Mouse (Mus musculus): Measurements from ENCODE around the gene Atp2a2.
"Not testable (repeated sequence)": the region's sequence is repeated elsewhere in the genome, so short reads cannot be mapped to it uniquely, and the experiment has no call there.

The Atp2a2 gene

GRCm38 (mm10) chr5:122500141-122500540 is 1.9 kb downstream of the Atp2a2 start:
- peak in 1 of 2 experiments; percentile 55 for DNase-seq (ENCODE audit: inconsistent age in 2 of 2, low spot score in 1 of 2)

GRCm38 (mm10) chr5:122498046-122498445 is 4.0 kb downstream of the Atp2a2 start:
- DNase-seq (ENCODE audit: inconsistent age in 2 of 2, low spot score in 1 of 2) = peak in 1 of 2 experiments; percentile 68

GRCm38 (mm10) chr5:122496990-122497389 is 5.0 kb downstream of the Atp2a2 start:
- DNase-seq (ENCODE audit: inconsistent age in 2 of 2, low spot score in 1 of 2) = no peak

GRCm38 (mm10) chr5:122494449-122494848 is 7.6 kb downstream of the Atp2a2 start:
- DNase-seq (ENCODE audit: inconsistent age in 2 of 2, low spot score in 1 of 2) = no peak

GRCm38 (mm10) chr5:122493035-122493434 is 9.0 kb downstream of the Atp2a2 start:
- no peak for DNase-seq (ENCODE audit: inconsistent age in 2 of 2, low spot score in 1 of 2)

GRCm38 (mm10) chr5:122491385-122491784 is 10.6 kb downstream of the Atp2a2 start:
- no peak for DNase-seq (ENCODE audit: inconsistent age in 2 of 2, low spot score in 1 of 2)

GRCm38 (mm10) chr5:122490148-122490547 is 11.9 kb downstream of the Atp2a2 start:
- no peak for DNase-seq (ENCODE audit: inconsistent age in 2 of 2, low spot score in 1 of 2)

GRCm38 (mm10) chr5:122487825-122488224 is 14.2 kb downstream of the Atp2a2 start:
- no peak for DNase-seq (ENCODE audit: inconsistent age in 2 of 2, low spot score in 1 of 2)

- not testable (repeated sequence) for DNase-seq (ENCODE audit: inconsistent age in 2 of 2, low spot score in 1 of 2)
Measured at GRCm38 (mm10) chr5:122486243-122486642, 15.8 kb downstream of the Atp2a2 start.

GRCm38 (mm10) chr5:122482733-122483391 is 19.2 kb downstream of the Atp2a2 start:
- DNase-seq (ENCODE audit: inconsistent age in 2 of 2, low spot score in 1 of 2) = peak in 1 of 2 experiments; percentile 80

GRCm38 (mm10) chr5:122481844-122482243 is 20.2 kb downstream of the Atp2a2 start:
- DNase-seq (ENCODE audit: inconsistent age in 2 of 2, low spot score in 1 of 2) = peak; percentile 47 to 78

- DNase-seq (ENCODE audit: inconsistent age in 2 of 2, low spot score in 1 of 2) = no peak
Measured at GRCm38 (mm10) chr5:122479131-122479530, 22.9 kb downstream of the Atp2a2 start.

- DNase-seq (ENCODE audit: inconsistent age in 2 of 2, low spot score in 1 of 2) = no peak
Measured at GRCm38 (mm10) chr5:122477492-122477891, 24.5 kb downstream of the Atp2a2 start.

- no peak for DNase-seq (ENCODE audit: inconsistent age in 2 of 2, low spot score in 1 of 2)
Measured at GRCm38 (mm10) chr5:122476078-122476477, 25.9 kb downstream of the Atp2a2 start.

- no peak for DNase-seq (ENCODE audit: inconsistent age in 2 of 2, low spot score in 1 of 2)
Measured at GRCm38 (mm10) chr5:122474643-122475363, 27.2 kb downstream of the Atp2a2 start.

- peak in 1 of 2 experiments; percentile 68 for DNase-seq (ENCODE audit: inconsistent age in 2 of 2, low spot score in 1 of 2)
Measured at GRCm38 (mm10) chr5:122471658-122472057, 30.4 kb downstream of the Atp2a2 start.

- DNase-seq (ENCODE audit: inconsistent age in 2 of 2, low spot score in 1 of 2) = no peak
Measured at GRCm38 (mm10) chr5:122461431-122461830, 40.6 kb downstream of the Atp2a2 start.

- peak in 1 of 2 experiments; percentile 72 for DNase-seq (ENCODE audit: inconsistent age in 2 of 2, low spot score in 1 of 2)
Measured at GRCm38 (mm10) chr5:122460656-122461055, 41.4 kb downstream of the Atp2a2 start.

GRCm38 (mm10) chr5:122459335-122459734 is 42.7 kb downstream of the Atp2a2 start:
- DNase-seq (ENCODE audit: inconsistent age in 2 of 2, low spot score in 1 of 2) = no peak

GRCm38 (mm10) chr5:122458066-122458465 is 44.0 kb downstream of the Atp2a2 start:
- DNase-seq (ENCODE audit: inconsistent age in 2 of 2, low spot score in 1 of 2) = no peak

- not testable (repeated sequence) for DNase-seq (ENCODE audit: inconsistent age in 2 of 2, low spot score in 1 of 2)
Measured at GRCm38 (mm10) chr5:122457054-122457453, 45.0 kb downstream of the Atp2a2 start.

- DNase-seq (ENCODE audit: inconsistent age in 2 of 2, low spot score in 1 of 2) = peak in 1 of 2 experiments; percentile 59
Measured at GRCm38 (mm10) chr5:122455584-122455983, 46.4 kb downstream of the Atp2a2 start.
